Mouse (Mus musculus) megakaryocyte, adult 5-6 weeks (primary cell): ENCODE results near the gene Pea15a. TPM values are rescaled to one million over a fixed set of nuclear protein-coding genes. Genes with fewer than 3 reads are reported as not detected.

Experiments used
- ATAC-seq: 2 replicates; pipeline ENCODE4 v1.8.0; 2016; ENCODE audit warnings: mild to moderate bottlenecking, inconsistent platforms; ENCODE audit not compliant: poor library complexity, severe bottlenecking
- total RNA-seq, 2 experiments: library from RNA; stranded (forward) in 1 of 2; stranded (reverse) in 1 of 2; fragments of 153-499, 151-499 nt in 1 of 2; fragments of 221-1000, 200-1000 nt in 1 of 2; gene quantifications; 2 replicates each; pipeline versions ENCODE4 v1.2.3 to v1.2.4; 2015 to 2017

The Pea15a gene
- total RNA-seq, 2 experiments from 2014 or later = 13.6 to 16.1 TPM

- no peak for ATAC-seq
These were observed 25.7 kb downstream of the Pea15a start for GRCm38 (mm10) chr1:172180881-172181280.

GRCm38 (mm10) chr1:172179102-172179501, 27.5 kb downstream of the Pea15a start:
- no peak for ATAC-seq

- ATAC-seq = no peak
These were observed 28.8 kb downstream of the Pea15a start for GRCm38 (mm10) chr1:172177791-172178190.

- ATAC-seq = no peak
These were observed 33.4 kb downstream of the Pea15a start for GRCm38 (mm10) chr1:172173181-172173580.

GRCm38 (mm10) chr1:172172381-172172780, 34.2 kb downstream of the Pea15a start:
- ATAC-seq = no peak

GRCm38 (mm10) chr1:172169809-172170208, 36.8 kb downstream of the Pea15a start:
- ATAC-seq = no peak

- ATAC-seq = no peak
These were observed 38.7 kb downstream of the Pea15a start for GRCm38 (mm10) chr1:172167911-172168310.

- ATAC-seq = no peak
These were observed 43.6 kb downstream of the Pea15a start for GRCm38 (mm10) chr1:172162959-172163358.

GRCm38 (mm10) chr1:172162009-172162408, 44.6 kb downstream of the Pea15a start:
- ATAC-seq = 0 out of 2 replicates have a peak, but pooled peaks have one; percentile 49

GRCm38 (mm10) chr1:172160508-172160907, 46.1 kb downstream of the Pea15a start:
- ATAC-seq = no peak

- ATAC-seq = no peak
These were observed 46.6 kb downstream of the Pea15a start for GRCm38 (mm10) chr1:172159970-172160369.

- no peak for ATAC-seq
These were observed 51.1 kb downstream of the Pea15a start for GRCm38 (mm10) chr1:172155518-172155917.

GRCm38 (mm10) chr1:172154536-172154935, 52.1 kb downstream of the Pea15a start:
- ATAC-seq = no peak

GRCm38 (mm10) chr1:172148955-172149815, 57.4 kb downstream of the Pea15a start:
- ATAC-seq = no peak

GRCm38 (mm10) chr1:172148279-172148954, 58.2 kb downstream of the Pea15a start:
- ATAC-seq = peak; percentile 31

GRCm38 (mm10) chr1:172147835-172148278, 58.7 kb downstream of the Pea15a start, which contains the start of gene Dcaf8:
TSS of gene Dcaf8 (plus strand) at chr1:172148084.
- ATAC-seq = peak; percentile 95

Other genes with a start within 250 kb of the Pea15a start
- gene Vangl2, start 178.4 kb downstream of the Pea15a start, total RNA-seq (2015) = 2.1 and 2.8 TPM in 2 replicates
- gene Vangl2, start 178.4 kb downstream of the Pea15a start, total RNA-seq (2017) = 1.8 and 2.5 TPM in 2 replicates
- gene Nhlh1, start 149.2 kb downstream of the Pea15a start, total RNA-seq (2015) = not detected in 2 replicates
- not detected in 2 replicates for gene Nhlh1, start 149.2 kb downstream of the Pea15a start, total RNA-seq (2017)
- 120 and 132 TPM in 2 replicates for gene Copa, start 124.3 kb downstream of the Pea15a start, total RNA-seq (2015)
- gene Copa, start 124.3 kb downstream of the Pea15a start, total RNA-seq (2017) = 122 and 132 TPM in 2 replicates
- gene Ncstn, start 124.0 kb downstream of the Pea15a start, total RNA-seq (2015) = 81.2 and 87.8 TPM in 2 replicates
- 39.8 and 45.5 TPM in 2 replicates for gene Ncstn, start 124.0 kb downstream of the Pea15a start, total RNA-seq (2017)
- gene Pex19, start 80.0 kb downstream of the Pea15a start, total RNA-seq (2015) = 16.6 and 17.5 TPM in 2 replicates
- gene Pex19, start 80.0 kb downstream of the Pea15a start, total RNA-seq (2017) = 33.9 and 36.5 TPM in 2 replicates
- gene Dcaf8, start 58.7 kb downstream of the Pea15a start, total RNA-seq (2015) = 18.9 and 19.4 TPM in 2 replicates
- 63.9 and 71.6 TPM in 2 replicates for gene Dcaf8, start 58.7 kb downstream of the Pea15a start, total RNA-seq (2017)
- not detected in 2 replicates for gene Casq1, start 13.1 kb upstream of the Pea15a start, total RNA-seq (2015)
- gene Casq1, start 13.1 kb upstream of the Pea15a start, total RNA-seq (2017) = not detected in 2 replicates
- gene Atp1a4, start 51.6 kb upstream of the Pea15a start, total RNA-seq (2015) = not detected in 2 replicates
- not detected in 2 replicates for gene Atp1a4, start 51.6 kb upstream of the Pea15a start, total RNA-seq (2017)
- 29.6 and 40.0 TPM in 2 replicates for gene Igsf8, start 54.8 kb upstream of the Pea15a start, total RNA-seq (2015)
- gene Igsf8, start 54.8 kb upstream of the Pea15a start, total RNA-seq (2017) = 26.1 and 34.4 TPM in 2 replicates
- gene Atp1a2, start 91.3 kb upstream of the Pea15a start, total RNA-seq (2015) = 0.02 TPM in 1 of 2 replicates, not detected in the other
- gene Atp1a2, start 91.3 kb upstream of the Pea15a start, total RNA-seq (2017) = not detected in 2 replicates
- not detected in 2 replicates for gene Kcnj9, start 122.5 kb upstream of the Pea15a start, total RNA-seq (2015)
- gene Kcnj9, start 122.5 kb upstream of the Pea15a start, total RNA-seq (2017) = not detected in 2 replicates
- gene Kcnj10, start 134.4 kb upstream of the Pea15a start, total RNA-seq (2015) = 0.23 and 0.42 TPM in 2 replicates
- 0.26 and 0.28 TPM in 2 replicates for gene Kcnj10, start 134.4 kb upstream of the Pea15a start, total RNA-seq (2017)
- 14.1 and 15.5 TPM in 2 replicates for gene Pigm, start 169.7 kb upstream of the Pea15a start, total RNA-seq (2015)
- gene Pigm, start 169.7 kb upstream of the Pea15a start, total RNA-seq (2017) = 14.8 and 15.1 TPM in 2 replicates